Mouse (Mus musculus): ENCODE results near the gene Ikzf3. TPM values are rescaled to one million over a fixed set of nuclear protein-coding genes. Genes with fewer than 3 reads are reported as not detected.

The Ikzf3 gene
- polyA plus RNA-seq, 1 experiment = 0.32 TPM

DNA sequence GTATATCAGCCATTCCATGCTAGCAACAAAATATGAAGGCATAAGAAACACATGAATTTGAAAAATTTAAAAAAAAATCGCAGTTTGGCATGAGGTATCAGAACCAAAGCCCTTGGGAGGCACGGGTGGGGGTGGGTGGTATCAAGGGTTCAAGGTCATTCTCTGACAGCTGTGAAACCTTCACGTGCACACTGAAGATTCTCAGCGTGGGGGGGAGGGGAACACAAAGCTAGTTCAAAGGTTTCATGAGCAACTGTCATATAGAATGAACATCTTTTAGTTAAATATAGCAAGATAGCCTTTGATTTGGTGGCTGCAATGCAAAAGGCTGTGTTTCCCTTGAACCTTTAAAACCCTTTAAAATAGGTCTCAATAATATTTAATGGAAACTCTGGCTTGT, 20.7 kb downstream of the Ikzf3 start:
- DNase-seq (ENCODE audit: extremely low spot score in 1 of 2, low spot score in 1 of 2) = no peak

DNA sequence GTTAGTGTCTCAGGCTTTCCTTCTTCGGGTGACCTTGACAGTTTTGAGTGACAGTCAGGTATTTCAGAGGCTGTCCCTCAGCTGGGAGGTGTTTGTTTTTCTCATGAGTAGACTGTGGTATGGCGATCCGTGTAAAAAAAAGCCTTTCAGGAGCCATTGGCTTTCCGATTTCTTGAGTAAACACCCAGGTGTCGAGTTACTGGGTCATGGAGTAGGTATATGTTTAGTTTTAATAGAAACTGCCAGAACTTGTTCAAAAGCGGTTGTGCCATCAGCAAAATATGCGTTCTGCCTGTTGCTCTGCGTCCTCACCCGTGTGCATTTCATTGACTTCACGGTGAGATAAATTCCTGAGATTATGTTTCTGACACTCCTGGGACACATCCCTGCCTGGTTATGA, 25.4 kb downstream of the Ikzf3 start:
- no peak for DNase-seq (ENCODE audit: extremely low spot score in 1 of 2, low spot score in 1 of 2)

DNA sequence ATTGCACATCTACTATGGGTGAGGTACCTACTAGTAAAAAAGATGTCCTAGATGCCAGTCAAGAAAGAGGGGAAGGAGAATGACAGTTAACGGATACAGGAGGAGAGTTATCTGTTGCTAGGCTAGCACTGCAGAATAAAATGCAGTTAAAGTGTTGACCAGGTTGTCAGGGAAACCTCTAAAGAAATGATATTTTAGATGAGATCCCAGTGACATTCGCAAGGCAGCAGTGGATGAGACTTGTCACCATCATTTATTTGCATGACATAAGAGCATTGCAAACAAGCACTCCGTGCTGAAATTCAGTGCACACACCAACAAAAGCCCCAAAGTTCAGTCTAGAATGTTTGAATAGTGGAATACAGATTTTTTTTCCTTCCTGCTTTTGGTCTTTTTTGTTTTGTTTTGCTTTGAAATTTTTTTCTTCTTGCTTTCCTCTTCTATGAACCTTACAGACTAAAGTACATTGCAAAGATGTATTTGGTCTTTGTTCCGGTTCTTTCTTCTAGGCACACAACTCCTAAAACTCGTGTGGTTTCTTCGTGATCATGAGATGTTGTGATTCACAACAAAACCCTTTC, 32.4 kb downstream of the Ikzf3 start:
- DNase-seq (ENCODE audit: extremely low spot score in 1 of 2, low spot score in 1 of 2) = no peak

DNA sequence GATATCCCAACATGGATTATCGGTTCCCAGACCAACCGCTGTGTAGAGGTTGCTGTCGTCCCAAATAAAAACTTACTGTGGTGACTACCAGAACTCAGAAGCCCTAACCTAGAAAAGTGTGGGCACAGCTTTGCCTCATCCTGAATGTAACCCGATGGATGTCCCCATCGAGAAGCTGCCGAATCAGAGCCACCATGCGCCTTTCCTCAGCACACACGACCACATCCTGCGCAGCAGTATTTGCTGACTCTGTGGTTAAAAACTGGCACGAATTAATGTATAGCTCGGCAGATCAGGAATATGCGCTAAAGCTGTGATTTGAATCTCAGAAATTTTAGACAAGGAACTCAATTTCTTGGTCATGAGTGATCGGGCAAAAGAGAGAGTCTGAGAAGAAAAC, 33.0 kb downstream of the Ikzf3 start:
- no peak for DNase-seq (ENCODE audit: extremely low spot score in 1 of 2, low spot score in 1 of 2)

DNA sequence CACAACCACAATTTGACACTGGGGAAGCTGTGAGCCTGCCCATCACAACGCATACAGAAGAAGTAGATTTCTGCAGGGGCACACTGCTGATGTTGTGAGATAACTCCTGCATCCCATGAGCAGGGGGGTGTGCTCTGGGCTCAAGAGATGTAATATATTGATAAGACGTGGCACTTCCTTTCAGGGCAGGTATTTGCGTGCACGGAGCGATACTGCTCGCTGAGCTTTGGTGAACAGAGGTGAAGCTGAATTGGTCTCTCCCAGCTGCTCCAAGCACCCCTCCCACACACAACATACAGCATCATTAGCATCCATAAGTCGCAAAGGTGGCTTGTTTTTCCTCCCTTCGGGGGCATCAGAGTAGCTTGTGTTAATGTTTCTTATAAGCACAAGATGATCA, 35.7 kb downstream of the Ikzf3 start:
- DNase-seq (ENCODE audit: extremely low spot score in 1 of 2, low spot score in 1 of 2) = no peak

DNA sequence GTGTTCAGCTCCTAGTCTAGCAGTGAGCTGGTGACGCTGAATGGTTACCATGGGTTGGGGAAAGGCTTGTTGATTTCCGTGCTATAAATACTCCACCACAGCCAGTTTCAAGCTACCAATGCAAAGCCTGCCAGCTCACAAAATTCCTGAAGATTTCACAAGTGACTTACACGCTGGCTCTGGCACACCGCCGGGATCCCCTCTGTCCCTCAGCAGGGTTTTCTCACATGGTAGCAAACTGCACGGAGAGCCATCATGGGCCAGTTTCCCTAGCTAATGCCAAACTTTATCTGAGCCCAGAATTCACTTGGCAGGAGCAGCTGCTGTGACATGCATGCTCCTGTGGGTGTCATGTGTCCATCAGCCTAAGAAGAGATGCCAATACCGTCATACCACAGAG, 36.4 kb downstream of the Ikzf3 start:
- DNase-seq (ENCODE audit: extremely low spot score in 1 of 2, low spot score in 1 of 2) = peak; percentile 3 to 31

DNA sequence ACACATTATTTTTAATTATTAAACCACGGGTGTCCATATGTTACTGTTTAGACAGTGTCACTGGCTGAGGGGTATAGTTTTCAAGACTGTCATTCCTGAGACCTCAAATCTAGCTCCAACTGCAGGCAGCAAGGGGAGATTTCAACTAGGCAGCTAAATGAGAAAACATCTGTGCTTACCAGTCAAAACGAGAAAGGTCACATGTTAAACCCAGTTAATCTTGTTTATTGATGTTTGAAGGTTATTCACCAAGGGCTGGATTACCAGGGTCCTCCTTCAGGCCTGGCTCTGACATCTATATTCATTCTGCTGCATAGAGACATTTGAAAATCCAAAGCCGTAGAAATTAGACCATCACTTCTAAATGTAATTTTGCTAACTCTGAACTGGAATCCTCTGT, 40.9 kb downstream of the Ikzf3 start:
- DNase-seq (ENCODE audit: extremely low spot score in 1 of 2, low spot score in 1 of 2) = no peak

DNA sequence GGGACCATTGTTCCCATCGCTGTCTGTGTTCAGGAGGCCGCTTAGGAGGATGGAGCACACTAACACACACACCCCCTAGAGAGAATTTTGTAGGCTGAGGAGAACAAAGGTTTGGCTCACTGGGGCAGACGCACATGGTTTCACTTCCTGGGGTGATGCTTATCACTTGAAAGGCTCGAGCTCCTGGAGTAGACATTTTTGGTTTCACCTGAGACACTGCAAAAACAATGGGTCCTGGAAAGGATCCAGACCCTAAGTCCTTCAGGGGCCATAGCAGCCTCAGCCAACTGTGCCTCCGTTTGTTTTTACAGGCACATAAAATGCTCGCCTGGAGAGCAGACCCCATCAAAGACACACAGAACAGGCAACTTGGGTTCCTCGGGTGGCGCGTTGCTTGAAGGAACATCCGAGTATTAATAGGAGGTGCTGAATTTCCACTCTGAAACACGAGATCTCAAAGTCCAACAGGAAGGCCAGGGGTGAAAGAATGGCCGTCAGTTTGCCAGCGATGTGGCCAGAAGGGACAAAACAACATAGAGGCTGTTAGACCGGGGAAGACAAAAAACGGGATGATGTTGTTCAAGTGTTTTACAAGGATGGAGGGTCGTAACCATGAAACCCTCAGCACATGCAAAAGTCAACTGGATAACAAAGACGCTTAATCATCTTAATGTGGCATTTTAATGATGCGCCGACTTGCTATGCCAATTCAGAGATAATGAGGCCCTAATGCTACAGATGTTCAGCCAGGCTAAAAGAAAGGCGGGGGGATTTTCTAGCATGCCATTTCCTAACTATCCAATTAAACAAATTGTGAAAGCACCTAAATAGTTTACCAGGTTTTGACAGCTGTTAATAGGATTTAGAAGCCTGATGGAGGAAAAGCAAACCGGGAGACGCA, 48.2 kb downstream of the Ikzf3 start:
- DNase-seq (ENCODE audit: extremely low spot score in 1 of 2, low spot score in 1 of 2) = no peak

DNA sequence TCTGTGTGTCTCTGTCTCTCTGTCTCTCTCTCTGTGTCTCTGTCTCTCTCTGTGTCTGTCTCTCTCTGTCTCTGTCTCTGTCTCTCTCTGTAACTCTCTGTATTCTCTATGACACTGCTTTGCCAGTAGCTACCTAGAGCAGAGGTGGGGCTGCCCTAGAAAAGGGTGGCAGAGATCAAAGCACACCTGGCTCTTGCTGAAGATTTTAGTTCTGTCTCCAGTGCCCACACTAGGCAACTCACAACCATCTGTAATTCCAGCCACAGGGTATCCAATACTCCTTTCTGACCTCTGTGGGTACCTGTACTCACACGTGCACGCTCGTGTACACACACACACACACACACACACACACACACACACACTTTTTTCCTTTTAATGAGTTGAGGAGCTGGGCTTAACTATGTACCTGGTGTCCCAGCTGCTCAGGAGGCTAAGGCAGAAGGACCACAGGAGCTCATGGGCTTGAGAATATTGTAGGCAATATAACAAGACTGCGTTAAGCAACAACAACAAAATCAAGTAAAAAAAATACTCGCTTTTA, 50.6 kb downstream of the Ikzf3 start:
- no peak for DNase-seq (ENCODE audit: extremely low spot score in 1 of 2, low spot score in 1 of 2)

DNA sequence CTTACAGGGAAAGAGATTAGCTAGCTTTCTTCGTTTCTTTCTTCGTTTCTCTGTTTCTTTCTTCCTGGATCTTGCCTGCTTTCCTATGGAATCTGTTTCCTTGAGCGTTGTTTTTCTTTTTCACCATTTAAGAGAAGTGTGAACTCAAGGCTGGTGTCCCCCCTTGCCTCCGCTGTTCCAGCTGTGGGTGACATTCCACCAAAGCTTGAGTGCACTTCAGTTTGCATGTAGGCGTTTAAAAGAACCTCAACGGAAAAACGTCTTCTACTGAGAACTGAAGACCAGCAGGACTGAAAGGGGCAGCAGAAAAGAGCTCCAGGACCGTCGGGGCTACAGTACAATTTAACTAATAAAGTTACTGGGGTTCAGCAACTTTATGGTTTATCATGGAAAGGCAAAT, 52.4 kb downstream of the Ikzf3 start:
- no peak for DNase-seq (ENCODE audit: extremely low spot score in 1 of 2, low spot score in 1 of 2)

DNA sequence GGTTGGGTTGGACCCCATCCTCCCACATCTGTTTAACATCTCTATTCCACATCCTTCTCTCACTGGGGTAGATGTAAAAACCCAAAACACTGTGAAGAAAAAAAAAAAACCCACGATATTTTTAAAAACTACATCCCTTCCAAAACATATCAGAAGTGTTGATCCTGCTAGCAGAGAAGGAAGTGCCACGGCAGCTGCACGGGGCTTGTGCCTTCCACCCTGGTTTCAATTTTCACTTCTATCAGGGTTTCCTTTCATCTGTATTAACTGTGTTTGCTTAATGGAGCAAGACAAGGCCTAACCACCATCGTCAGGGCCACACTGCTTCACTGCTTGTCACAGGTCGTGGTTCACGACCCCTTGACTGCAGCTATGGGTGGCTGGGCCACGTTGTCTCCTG, 52.9 kb downstream of the Ikzf3 start:
- no peak for DNase-seq (ENCODE audit: extremely low spot score in 1 of 2, low spot score in 1 of 2)

DNA sequence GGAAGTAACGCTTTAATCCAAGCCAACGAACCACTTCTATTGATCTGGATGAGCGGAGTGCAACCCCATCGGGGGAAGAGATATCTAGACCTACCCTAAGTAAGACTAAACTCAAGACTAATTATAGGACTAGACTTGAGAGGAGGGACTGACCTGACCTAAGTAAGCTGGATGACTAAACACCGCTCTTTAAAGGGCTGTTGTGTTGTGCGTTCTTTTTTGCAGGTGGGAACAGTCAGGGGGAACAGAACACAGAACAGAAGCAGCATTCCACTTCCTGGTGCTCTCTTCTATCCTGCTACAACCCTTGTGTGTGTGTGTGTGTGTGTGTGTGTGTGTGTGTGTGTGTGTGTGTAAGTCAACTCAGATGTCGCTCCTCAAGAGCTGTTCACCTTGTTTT, 54.3 kb downstream of the Ikzf3 start:
- no peak for DNase-seq (ENCODE audit: extremely low spot score in 1 of 2, low spot score in 1 of 2)

DNA sequence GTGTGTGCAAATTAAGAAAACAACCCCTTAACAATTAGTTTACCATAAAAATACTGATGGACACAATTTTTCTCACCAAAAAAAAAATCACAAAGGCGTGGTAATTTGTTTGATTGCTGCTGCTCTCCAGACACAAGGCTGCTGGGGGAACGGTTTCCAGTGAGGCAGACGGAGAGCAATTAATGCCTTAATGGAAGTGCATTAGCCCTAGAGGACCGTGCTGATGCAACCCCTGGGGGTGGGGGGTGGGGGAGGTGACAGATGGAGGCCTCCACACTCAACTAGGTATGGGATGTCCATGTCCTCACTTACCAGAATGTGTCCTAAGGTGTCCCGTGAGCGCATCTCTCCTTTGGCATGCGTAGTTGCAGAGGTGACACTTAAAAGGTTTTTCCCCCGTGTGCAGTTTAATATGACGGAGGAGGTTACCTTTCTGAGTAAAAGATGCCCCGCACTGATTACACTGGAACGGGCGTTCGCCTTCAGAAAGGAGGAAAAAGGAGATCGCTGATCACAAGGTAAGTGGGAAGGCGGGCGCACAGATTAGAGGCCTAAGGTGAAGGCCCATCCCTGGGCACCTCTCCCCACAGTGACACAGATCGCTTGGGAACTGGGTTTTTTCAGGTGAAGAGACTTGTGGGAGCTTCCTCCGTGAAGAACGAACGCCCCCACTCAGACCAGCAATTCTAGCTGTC, 57.1 kb downstream of the Ikzf3 start:
- no peak for DNase-seq (ENCODE audit: extremely low spot score in 1 of 2, low spot score in 1 of 2)

DNA sequence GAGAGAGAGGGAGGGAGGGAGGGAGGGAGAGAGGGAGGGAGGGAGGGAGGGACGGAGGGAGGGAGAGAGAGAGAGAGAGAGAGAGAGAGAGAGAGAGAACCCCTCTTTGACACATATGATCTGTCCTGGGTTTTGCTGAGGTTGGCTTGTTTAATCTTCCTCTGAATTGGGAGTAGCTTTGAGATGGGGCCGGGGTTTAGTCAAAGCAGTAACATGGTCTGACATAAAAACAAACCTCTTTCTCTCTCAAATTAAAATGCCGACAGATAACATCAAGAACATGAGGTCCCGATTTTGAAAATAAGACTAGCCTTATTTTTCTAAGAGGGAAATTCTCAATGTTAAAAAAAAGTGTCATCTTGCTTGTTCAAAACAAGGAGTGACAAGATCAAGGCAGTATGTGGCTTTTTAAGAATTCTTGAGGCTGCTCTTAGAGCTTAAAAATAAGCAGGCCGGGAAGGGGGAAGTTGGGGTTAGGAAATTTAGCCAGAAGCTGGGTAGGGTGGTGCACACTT, 58.2 kb downstream of the Ikzf3 start:
- DNase-seq (ENCODE audit: extremely low spot score in 1 of 2, low spot score in 1 of 2) = no peak

DNA sequence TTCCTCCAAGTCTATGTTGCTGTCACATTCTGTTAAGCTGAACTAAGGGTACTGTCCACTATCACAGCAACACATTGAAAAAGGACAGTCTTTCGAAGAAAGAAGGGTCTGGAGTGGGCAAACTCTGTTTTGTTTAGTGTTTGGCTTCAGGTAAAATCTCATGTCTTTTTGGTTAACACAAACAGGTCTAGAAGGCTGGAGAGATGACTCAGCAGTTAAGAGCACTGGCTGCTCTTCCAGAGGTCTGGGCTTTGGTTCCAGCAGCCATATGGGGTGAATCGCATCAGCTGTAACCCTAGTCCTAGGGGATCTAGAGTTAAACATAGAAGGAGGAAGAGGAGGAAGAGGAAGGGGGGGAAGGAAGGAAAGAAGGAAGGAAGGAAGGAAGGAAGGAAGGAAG, 60.1 kb downstream of the Ikzf3 start:
- no peak for DNase-seq (ENCODE audit: extremely low spot score in 1 of 2, low spot score in 1 of 2)

DNA sequence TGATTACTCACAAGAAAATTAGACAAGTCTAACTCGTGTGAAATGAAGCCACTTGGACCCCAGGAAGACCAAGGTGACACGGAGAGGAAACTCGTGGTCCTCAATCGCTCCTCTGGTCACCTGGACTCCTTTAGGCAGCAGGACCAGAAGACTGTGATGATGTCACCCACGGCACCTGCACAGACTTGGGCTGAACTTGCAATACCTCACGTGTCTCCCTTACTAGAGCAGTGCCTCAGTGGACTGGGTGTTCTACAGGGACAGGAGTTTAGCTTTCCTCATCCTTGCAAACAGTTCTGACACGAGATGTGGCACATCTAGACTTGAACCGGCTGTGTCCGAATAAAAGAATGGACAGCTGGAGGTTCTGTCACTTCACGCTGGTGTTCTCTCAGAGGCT, 63.8 kb downstream of the Ikzf3 start:
- no peak for DNase-seq (ENCODE audit: extremely low spot score in 1 of 2, low spot score in 1 of 2)

DNA sequence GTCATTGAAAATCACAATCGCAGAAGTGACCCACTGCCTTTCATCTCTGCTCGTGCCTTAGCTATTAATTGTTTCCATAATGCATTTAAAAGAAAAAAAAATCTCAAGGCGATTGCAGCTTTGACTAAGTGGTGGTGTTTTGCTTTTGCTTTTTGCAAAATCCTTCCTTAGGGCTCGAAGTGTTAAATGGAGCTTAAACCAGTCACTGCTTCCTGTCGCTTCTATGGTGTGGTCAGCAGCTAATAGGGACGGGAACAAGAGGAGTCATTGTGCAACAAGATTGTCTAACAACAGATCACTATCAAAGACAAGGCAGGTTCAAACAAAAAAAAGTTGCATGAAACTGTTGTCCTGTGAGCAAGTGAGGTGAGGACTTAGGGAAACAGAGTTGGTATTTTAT, 64.6 kb downstream of the Ikzf3 start:
- DNase-seq (ENCODE audit: extremely low spot score in 1 of 2, low spot score in 1 of 2) = no peak

DNA sequence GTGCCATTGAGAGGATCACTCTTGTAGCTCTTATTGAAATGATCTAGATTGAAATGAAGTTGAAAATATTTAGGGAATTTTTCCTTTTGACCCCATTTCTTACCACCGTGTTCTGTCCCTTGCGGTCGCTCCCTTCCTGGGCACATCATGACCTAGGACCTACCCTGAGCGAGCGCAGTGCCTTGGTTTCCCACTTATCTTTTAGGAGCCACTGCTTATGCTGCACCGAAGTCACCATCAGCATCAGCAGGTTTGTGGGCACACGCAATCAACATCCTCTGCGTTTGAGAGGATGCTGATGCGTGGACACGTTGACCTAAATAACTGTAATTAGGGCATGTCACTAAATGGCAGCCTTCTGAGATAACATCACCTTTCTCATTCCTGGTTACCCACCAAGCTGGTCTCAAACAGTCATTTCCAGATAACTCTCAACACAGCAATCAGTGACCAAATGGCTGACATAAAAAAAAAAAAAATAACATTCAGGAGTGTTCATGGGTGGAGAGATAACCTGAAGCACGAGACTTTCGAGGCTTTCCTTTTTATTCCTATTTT, 65.8 kb downstream of the Ikzf3 start:
- no peak for DNase-seq (ENCODE audit: extremely low spot score in 1 of 2, low spot score in 1 of 2)

DNA sequence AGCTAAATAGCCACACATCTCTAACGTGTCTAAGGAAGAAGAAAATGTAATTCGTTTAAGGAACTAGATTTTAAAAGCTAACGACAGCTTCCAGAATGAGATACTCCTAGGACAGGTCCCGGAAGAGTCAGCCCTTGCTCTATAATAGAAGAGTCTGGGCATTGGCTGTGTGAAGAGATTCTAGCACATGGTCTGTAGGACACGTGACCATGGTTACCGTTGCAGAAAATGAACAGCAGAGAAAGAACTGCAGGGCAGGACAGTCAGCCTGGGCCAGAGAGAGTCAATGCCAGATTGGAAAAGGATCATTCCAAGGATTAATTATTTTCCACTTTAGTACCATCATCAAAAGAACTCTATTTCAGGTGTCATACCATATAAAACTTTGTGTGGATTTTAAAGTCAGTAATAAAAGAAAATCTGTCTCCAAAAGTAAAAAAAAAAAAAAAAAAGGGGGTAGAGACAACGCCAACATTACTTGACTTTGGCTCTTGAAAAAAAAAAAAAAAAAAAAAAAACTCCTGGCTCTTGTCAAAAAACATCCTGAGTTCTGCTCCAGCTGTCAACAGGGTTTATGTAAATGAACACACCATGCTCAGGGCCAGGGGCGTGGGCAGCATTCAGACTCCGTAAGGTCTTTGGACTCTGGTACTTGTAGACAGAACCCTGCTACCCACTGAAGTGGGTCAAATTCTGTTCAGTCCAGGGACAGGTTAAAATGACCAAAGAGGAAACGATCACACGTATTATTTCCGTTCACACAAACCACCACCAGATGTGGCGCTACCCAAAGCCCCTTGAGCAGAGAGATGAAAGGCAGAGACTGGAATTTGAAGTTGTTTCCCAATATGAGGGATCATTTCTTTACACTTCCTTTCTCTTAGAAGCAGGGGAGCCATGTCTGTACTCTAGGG, 66.5 kb downstream of the Ikzf3 start:
- no peak for DNase-seq (ENCODE audit: extremely low spot score in 1 of 2, low spot score in 1 of 2)
